Mouse (Mus musculus) fibroblast of lung, adult 2 months (primary cell): Measurements from ENCODE around the gene Rnf144b.

Experiments
- DNase-seq: peaks from one replicate; pipeline ENCODE4 v3.0.0-alpha.2; 2011; ENCODE audit warnings: low read depth

Rnf144b gene

DNA sequence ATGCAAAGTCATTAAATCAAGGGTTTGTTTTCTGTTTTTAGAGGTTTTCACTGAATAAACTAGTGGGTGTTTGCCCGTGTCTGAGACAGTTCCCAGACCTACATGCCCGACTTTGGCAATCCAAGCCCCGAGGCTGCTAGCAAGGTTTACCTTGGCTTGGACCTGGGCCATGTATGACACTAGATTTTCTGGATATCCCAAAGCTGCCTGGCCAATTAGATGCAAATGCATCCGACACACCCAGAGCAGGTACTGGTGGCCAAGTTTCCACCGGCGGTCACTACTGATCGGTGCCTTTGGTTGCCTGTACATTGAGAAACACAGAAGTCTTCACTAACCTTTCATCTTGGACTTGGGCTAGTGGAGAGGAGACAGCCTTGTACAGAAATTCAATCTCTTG lies 144.0 kb downstream of the Rnf144b start:
- DNase-seq: no peak

DNA sequence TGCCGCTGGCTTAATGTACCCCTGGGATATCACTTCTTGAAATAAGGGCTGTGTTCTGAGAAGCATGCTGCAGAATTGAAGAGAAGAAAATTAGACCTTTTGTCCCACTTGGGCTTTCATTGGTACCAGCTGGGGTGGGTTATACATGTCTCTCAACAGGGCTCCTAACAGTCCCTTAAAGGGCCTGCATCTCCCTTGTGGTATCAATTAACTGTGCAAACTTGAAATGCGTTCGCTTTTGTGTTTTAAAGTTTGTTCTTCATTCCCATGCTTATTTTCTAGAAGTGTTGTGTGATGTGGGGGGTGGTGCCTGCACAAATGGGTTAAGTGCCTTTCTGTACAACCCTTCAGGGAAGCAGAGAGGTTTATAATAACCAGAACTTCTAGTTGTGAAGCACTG lies 145.8 kb downstream of the Rnf144b start:
- no peak for DNase-seq

DNA sequence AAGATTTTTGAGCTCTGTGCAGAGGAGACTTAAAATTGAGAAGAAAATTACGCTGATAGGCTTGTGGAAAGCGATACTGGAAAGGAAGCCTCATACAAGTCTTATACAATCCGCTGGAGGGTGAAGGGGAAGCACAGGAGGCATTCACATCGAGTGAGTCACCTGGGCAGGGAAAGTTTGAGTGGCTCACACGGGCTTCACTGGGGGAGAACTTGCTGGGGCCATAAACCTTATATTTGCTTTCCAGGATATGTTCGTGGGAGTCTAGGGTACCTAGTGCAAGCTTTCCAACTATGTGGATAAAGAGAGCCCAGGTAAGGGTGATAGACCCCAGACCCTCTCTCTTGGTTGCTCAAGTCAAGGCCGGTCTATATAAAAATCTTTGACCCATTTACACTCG lies 150.5 kb downstream of the Rnf144b start:
- no peak for DNase-seq

DNA sequence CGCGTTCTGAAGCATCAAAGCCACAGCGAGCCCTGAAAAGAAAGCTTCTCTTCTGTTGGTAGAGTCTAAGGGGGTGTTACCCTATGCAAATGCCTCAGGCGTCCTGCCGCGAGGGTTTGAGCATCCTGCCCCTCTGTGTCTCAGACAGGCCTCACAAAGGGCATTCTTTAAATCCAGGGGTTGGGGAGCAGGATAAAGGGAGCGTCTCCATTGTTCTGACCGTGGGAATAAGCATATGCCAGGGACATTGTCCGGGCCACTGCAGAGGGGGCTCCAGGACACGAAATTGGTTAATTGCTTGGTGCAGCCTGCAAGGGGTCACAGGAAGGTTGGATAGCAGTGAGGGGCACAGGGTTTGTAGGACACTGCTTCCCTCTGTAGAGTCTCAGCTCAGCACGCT lies 151.0 kb downstream of the Rnf144b start:
- DNase-seq: no peak

DNA sequence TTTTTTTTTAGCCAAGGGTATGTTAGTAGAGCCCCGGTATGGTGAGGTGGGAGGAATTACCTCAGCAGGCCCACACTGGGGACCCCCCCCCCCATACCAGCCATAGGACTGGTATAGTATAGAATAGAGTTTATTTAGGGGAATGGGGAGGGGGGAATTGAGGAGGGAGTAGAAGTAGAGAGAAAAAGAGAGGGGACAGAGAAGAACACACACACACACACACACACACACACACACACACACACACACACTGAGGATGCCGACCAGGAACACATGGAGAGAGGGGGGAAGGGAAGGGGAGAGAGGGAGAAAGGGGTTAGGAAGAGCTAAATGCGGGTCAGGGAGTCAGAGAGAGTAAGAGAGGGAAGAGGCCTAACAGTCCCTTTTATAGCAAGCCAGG lies 151.7 kb downstream of the Rnf144b start:
- no peak for DNase-seq

DNA sequence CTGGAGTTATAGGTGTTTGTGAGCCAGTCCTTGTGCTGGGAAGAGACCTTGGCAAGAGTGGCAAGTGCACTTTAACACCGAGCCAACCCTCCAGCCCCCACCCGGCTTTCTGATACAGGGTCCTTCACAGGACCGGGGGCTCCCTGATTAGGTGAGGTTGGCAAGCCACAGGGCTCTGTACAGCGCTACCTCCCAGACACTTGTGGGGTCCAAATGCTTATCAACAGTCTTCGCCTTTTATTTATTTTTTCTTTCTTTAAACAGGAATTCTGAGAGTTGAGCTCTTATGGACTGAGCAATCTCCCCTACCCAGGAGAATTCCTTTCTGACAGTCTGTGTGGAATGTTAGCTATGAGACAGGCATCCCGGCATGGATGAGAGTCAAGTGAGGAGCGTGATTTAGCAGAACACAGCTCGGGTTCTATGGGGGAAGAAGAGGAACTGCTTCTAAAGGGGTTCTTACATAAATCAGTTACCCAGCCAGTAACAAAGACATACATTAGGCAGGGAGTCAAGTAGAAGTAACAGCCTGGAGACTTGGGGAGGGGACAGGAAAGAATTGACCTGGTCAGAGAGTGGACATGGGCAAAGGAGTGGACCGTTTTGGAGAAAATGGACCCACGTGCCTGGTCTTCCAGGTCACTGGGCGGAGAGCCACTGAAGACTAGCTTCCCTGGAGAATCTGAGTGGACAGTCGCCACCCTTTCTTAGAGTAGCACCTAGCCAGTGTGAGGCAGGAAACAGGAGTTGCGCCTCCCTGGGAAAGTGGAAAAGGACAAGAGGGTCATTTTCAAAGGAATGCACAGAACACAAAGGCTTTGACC lies 154.8 kb downstream of the Rnf144b start:
- DNase-seq: no peak

DNA sequence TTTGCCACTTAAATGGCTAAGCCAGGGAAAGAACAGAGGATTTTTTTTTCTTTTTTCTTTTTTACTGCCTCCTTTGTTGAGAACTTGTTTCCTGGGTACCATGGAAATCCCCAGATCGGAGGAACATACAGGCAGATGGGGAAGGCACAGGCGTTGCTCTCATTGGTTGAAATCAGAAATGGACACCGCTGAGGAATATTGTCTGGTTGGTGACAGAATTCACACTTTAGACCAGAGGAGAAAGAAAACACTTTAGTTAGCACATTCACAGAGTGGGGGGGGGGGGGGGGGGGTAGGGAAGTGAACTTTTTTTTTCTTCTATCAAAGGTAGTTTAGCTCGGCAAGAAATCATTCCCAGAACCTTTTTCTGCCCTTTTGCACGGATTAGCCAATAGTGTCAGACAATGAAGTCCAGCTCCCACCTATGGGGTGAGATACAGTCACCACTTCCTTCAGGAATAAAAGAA lies 155.4 kb downstream of the Rnf144b start:
- DNase-seq: no peak

DNA sequence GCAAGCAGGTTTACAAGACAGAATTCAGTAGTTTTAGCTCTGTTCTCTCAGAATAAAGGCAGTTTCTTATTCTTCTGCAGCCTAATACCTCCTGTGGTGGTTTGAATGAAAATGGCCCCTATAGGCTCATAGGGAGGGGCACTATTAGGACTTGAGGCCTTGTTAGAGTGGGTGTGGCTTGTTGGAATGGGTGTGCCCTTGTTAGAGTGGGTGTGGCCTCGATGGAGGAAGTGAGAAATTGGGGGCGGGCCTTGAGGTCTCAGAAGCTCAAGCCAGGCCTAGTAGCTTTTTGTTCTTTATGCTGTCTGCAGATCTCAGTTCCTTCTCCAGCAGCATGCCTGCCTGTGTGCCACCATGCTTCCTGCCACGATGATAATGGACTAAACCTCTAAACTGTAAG lies 159.8 kb downstream of the Rnf144b start:
- DNase-seq: no peak

DNA sequence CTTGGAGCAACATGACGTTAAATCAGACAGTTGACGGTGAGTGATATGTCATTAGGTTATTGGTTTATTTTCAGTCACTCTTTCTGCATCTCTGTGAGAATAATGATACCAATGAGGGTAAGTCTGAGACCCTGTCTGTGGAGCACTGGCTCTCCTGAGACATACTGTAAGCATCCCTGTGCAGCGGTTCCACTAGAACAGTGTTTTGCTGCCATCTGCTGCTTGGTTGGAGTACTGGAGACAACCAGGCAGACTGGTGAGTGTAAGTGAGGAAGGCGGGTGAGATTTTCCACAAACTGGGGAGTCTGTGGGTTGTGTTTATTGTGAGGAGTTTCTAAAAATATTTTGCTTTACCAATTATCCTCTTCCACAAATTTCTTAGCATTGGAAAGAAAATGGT lies 166.0 kb downstream of the Rnf144b start:
- DNase-seq: peak; percentile 38

DNA sequence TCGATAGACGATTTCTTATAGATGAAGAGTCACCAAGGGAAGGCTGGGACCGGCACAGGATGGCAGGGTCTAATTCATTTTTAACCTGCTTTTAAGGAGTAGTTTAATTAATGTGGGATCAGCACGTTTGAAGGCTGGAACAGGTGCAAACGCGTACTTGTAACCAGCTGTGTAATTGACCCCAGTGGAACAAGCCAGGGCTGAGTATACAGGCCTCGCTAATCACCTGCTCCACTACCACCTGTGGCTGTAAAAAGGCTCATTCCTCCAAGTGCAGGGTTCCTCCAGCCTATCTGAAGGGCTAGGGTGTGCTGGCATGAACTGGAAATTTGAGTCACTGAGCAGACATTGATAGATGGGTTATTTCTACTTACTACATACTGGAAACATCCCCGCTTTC lies 174.0 kb downstream of the Rnf144b start:
- no peak for DNase-seq
